Mouse (Mus musculus): Measurements from ENCODE around the gene Cacna2d3.

Cacna2d3 gene

GRCm38 (mm10) chr14:29721488-29722385 lies at the start of gene Cacna2d3:
Gene Cacna2d3 (minus strand): TSS chr14:29721864.
- Histone ChIP-seq H3K4me3 (replicated peaks; ENCODE audit: low read length) (peak within 1 kb of the TSS; percentile 85), H3K27me3 (ENCODE audit: insufficient read depth, low read length) (peaks cover 87% of the 10 kb centered on the region), H3K9me3 (ENCODE audit: low read length) (peaks cover 4% of the 10 kb centered on the region; the same call in 1 of the 2 replicates), H3K36me3 (ENCODE audit: insufficient read depth, low read length) (no peaks in the 10 kb centered on the region), H3K4me1 (replicated peaks; ENCODE audit: low read depth, low read length) (peaks cover 20% of the 10 kb centered on the region)
- no peak for TF ChIP-seq NANOG (IDR thresholded peaks at IDR 0.05; ENCODE audit: borderline replicate concordance, low read length)

- no peak for TF ChIP-seq NANOG (IDR thresholded peaks at IDR 0.05; ENCODE audit: borderline replicate concordance, low read length)
- no peak for TF ChIP-seq CTCF (conservative IDR thresholded peaks at IDR 0.05; ENCODE audit: low read length)
- TF ChIP-seq POU5F1 (IDR thresholded peaks at IDR 0.05; ENCODE audit: borderline replicate concordance, low read length): no peak
- no peaks in the 10 kb centered on the region for H3K27me3 ChIP-seq (ENCODE audit: insufficient read depth, low read length)
- no peaks in the 10 kb centered on the region for H3K4me1 ChIP-seq (replicated peaks; ENCODE audit: low read depth, low read length)
- no peaks in the 10 kb centered on the region for H3K36me3 ChIP-seq (ENCODE audit: insufficient read depth, low read length)
- H3K4me3 ChIP-seq (replicated peaks; ENCODE audit: low read length): peak overlapping the region; percentile 17; the same call in 1 of the 2 replicates
- peaks cover 65% of the 10 kb centered on the region for H3K9me3 ChIP-seq (ENCODE audit: low read length)
These were observed 47.8 kb upstream of the Cacna2d3 start for GRCm38 (mm10) chr14:29769486-29769885.

GRCm38 (mm10) chr14:29752876-29753275 lies 31.2 kb upstream of the Cacna2d3 start:
- TF ChIP-seq CTCF (conservative IDR thresholded peaks at IDR 0.05; ENCODE audit: low read length) (no peak), POU5F1 (IDR thresholded peaks at IDR 0.05; ENCODE audit: borderline replicate concordance, low read length) (no peak), NANOG (IDR thresholded peaks at IDR 0.05; ENCODE audit: borderline replicate concordance, low read length) (no peak)
- peaks cover 14% of the 10 kb centered on the region for H3K9me3 ChIP-seq (ENCODE audit: low read length)
- no peaks in the 10 kb centered on the region for H3K4me1 ChIP-seq (replicated peaks; ENCODE audit: low read depth, low read length)
- H3K36me3 ChIP-seq (ENCODE audit: insufficient read depth, low read length): no peaks in the 10 kb centered on the region
- H3K4me3 ChIP-seq (replicated peaks; ENCODE audit: low read length): no peak overlapping the region
- no peaks in the 10 kb centered on the region for H3K27me3 ChIP-seq (ENCODE audit: insufficient read depth, low read length)

DNA sequence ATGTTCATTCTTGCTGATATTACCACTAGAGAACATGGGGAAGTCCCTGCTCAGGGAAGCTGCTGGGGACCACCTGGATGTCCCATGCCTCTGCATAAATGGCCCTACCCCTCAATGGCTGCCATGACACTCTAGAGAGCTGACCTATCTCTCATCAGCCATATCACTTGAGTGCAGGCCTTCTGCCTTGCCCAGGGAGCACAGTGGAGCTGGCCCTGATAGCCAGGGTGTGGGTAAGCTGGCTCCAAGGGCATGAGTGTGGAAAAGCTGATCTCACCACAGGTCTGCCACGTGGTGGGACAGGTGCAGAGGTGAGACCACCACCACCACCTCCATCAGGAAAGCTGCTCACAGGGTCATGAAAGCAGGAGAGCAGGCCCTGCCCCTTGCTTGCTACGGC lies 17.1 kb upstream of the Cacna2d3 start:
- Histone ChIP-seq H3K9me3 (ENCODE audit: low read length) (no peaks in the 10 kb centered on the region), H3K4me1 (replicated peaks; ENCODE audit: low read depth, low read length) (no peaks in the 10 kb centered on the region), H3K36me3 (ENCODE audit: insufficient read depth, low read length) (no peaks in the 10 kb centered on the region), H3K4me3 (replicated peaks; ENCODE audit: low read length) (no peak overlapping the region), H3K27me3 (ENCODE audit: insufficient read depth, low read length) (no peaks in the 10 kb centered on the region)
- no peak for TF ChIP-seq POU5F1 (IDR thresholded peaks at IDR 0.05; ENCODE audit: borderline replicate concordance, low read length)
- no peak for TF ChIP-seq CTCF (conservative IDR thresholded peaks at IDR 0.05; ENCODE audit: low read length)
- TF ChIP-seq NANOG (IDR thresholded peaks at IDR 0.05; ENCODE audit: borderline replicate concordance, low read length): no peak

DNA sequence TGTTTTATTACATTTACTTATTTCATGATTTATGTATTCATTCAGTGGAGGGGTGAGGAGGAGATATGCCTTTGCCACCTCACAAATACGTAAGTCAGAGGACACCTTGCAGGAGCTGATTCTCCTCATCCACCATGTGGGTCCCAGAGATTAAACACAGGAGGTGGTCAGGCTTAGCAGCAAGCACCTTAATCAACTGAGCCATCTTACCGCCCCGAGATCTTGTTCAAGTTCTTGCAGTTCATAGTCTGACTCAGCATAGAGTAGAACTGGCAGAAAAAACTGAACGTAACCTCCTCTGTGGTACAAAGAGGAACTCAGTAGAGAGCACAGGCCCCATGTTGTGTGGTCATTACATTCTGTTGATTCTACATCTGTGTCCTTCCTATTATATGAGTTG lies 8.6 kb upstream of the Cacna2d3 start:
- Histone ChIP-seq H3K9me3 (ENCODE audit: low read length) (peaks cover 13% of the 10 kb centered on the region; the same call in 1 of the 2 replicates), H3K4me1 (replicated peaks; ENCODE audit: low read depth, low read length) (no peaks in the 10 kb centered on the region), H3K36me3 (ENCODE audit: insufficient read depth, low read length) (no peaks in the 10 kb centered on the region), H3K27me3 (ENCODE audit: insufficient read depth, low read length) (peaks cover 34% of the 10 kb centered on the region), H3K4me3 (replicated peaks; ENCODE audit: low read length) (no peak overlapping the region)
- TF ChIP-seq CTCF (conservative IDR thresholded peaks at IDR 0.05; ENCODE audit: low read length): no peak
- TF ChIP-seq NANOG (IDR thresholded peaks at IDR 0.05; ENCODE audit: borderline replicate concordance, low read length): no peak

DNA sequence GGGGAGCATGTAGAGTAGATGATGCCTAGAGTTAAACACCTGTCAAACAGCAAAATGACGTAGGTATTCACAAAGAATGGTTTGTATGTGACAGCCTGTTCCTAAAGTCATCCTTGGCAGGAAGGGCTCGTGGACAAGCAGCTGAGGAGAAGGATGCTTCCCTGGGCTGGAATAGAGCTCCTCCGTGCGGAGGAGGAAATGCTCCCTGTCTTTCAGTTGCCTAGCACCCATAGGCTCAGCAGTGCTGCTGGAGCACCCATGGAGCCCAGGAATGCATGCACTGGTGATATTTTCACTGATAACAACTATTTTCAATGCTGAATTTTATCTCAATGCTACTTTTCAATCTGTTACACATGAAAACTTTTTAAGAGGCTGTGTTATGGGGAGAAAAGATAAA lies 7.3 kb upstream of the Cacna2d3 start:
- peaks cover 13% of the 10 kb centered on the region; the same call in 1 of the 2 replicates for H3K9me3 ChIP-seq (ENCODE audit: low read length)
- H3K36me3 ChIP-seq (ENCODE audit: insufficient read depth, low read length): no peaks in the 10 kb centered on the region
- peaks cover 44% of the 10 kb centered on the region for H3K27me3 ChIP-seq (ENCODE audit: insufficient read depth, low read length)
- no peak overlapping the region for H3K4me3 ChIP-seq (replicated peaks; ENCODE audit: low read length)
- H3K4me1 ChIP-seq (replicated peaks; ENCODE audit: low read depth, low read length): no peaks in the 10 kb centered on the region
- TF ChIP-seq POU5F1 (IDR thresholded peaks at IDR 0.05; ENCODE audit: borderline replicate concordance, low read length) (no peak), NANOG (IDR thresholded peaks at IDR 0.05; ENCODE audit: borderline replicate concordance, low read length) (no peak), CTCF (conservative IDR thresholded peaks at IDR 0.05; ENCODE audit: low read length) (no peak)

DNA sequence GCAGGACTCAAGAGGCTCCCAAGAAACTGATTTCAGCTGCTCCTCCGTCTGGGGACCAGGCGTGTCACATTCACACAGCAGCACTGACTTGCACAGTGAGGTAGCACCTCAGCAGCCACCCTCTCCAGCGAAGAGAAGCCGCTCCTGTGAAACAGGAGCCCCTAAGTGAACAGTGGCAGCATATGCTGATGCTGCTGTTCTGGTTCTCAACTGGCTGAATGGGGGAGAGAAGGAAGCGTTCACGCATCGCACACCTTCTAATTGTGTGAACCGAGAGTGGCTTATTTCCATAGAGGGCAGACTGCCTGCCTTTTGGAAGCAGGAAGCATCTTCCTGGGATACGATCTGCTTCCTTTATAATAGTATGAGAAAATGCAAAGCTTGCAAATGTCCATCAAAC lies 5.9 kb upstream of the Cacna2d3 start:
- Histone ChIP-seq H3K9me3 (ENCODE audit: low read length) (peaks cover 13% of the 10 kb centered on the region; the same call in 1 of the 2 replicates), H3K27me3 (ENCODE audit: insufficient read depth, low read length) (peaks cover 58% of the 10 kb centered on the region), H3K4me3 (replicated peaks; ENCODE audit: low read length) (no peak overlapping the region), H3K4me1 (replicated peaks; ENCODE audit: low read depth, low read length) (peaks cover 8% of the 10 kb centered on the region), H3K36me3 (ENCODE audit: insufficient read depth, low read length) (no peaks in the 10 kb centered on the region)
- TF ChIP-seq NANOG (IDR thresholded peaks at IDR 0.05; ENCODE audit: borderline replicate concordance, low read length) (no peak), CTCF (conservative IDR thresholded peaks at IDR 0.05; ENCODE audit: low read length) (no peak), POU5F1 (IDR thresholded peaks at IDR 0.05; ENCODE audit: borderline replicate concordance, low read length) (no peak)

DNA sequence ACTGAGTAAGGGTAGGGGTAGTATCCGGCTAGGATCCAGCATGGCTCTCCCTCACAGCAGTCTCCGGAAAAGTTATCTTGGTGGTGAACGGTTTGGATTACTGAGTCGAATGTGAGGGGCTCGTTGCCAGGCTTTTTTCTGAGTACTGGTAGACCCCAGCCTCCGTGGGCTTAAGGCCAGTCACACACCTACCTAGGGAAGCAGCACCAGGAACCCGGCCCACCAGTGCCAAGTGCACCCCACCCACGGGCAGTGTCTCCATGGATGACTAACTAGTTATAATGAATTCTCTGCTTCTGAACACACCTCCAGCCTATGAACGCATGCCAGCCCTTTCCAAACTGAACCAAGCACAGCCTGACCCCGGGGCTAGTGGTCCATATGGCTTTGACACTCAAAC lies 1.6 kb upstream of the Cacna2d3 start:
- no peaks in the 10 kb centered on the region for H3K36me3 ChIP-seq (ENCODE audit: insufficient read depth, low read length)
- TF ChIP-seq POU5F1 (IDR thresholded peaks at IDR 0.05; ENCODE audit: borderline replicate concordance, low read length): no peak
- no peak for TF ChIP-seq NANOG (IDR thresholded peaks at IDR 0.05; ENCODE audit: borderline replicate concordance, low read length)
- TF ChIP-seq CTCF (conservative IDR thresholded peaks at IDR 0.05; ENCODE audit: low read length): no peak

More for the DNA sequence above, 1.6 kb upstream of the Cacna2d3 start:
- Histone ChIP-seq H3K9me3 (ENCODE audit: low read length) (peaks cover 9% of the 10 kb centered on the region; the same call in 1 of the 2 replicates), H3K4me3 (replicated peaks; ENCODE audit: low read length) (peak overlapping the region; percentile 85), H3K4me1 (replicated peaks; ENCODE audit: low read depth, low read length) (peaks cover 20% of the 10 kb centered on the region), H3K27me3 (ENCODE audit: insufficient read depth, low read length) (peaks cover 87% of the 10 kb centered on the region)

All from E14TG2a.4 (cell line).